Mouse (Mus musculus) neural tube, embryonic 12.5 days (tissue): Measurements from ENCODE around the gene Nme7. TPM values are rescaled to one million over a fixed set of nuclear protein-coding genes. Genes with fewer than 3 reads are reported as not detected.

Experiments used
- ATAC-seq: fragments of 200-750 bp; cut with Nextera tagmentation; 2 replicates; pipeline ENCODE4 v1.8.0; 2017; ENCODE audit warnings: low read depth, mild to moderate bottlenecking, moderate TSS enrichment, moderate library complexity; ENCODE audit not compliant: low FRiP score
- H3K27ac ChIP-seq: fragments of 300-500 bp; sonication (generic); 2 replicates; pipeline ENCODE4 v1.5.1; 2016
- H3K27me3 ChIP-seq: fragments of 300-500 bp; sonication (generic); replicated peaks from 2 replicates; pipeline ENCODE4 v1.6.1; 2016; ENCODE audit warnings: mild to moderate bottlenecking
- H3K36me3 ChIP-seq: fragments of 300-500 bp; sonication (generic); 2 replicates; pipeline ENCODE4 v1.6.1; 2016; ENCODE audit warnings: mild to moderate bottlenecking
- H3K4me1 ChIP-seq: fragments of 300-500 bp; sonication (generic); 2 replicates; pipeline ENCODE4 v1.6.1; 2016
- H3K4me2 ChIP-seq: fragments of 300-500 bp; sonication (generic); replicated peaks from 2 replicates; pipeline ENCODE4 v1.6.1; 2016; ENCODE audit warnings: mild to moderate bottlenecking
- H3K4me3 ChIP-seq: fragments of 300-500 bp; sonication (generic); 2 replicates; pipeline ENCODE4 v1.5.1; 2016
- H3K9ac ChIP-seq: fragments of 300-500 bp; sonication (generic); 2 replicates; pipeline ENCODE4 v1.6.1; 2016; ENCODE audit warnings: mild to moderate bottlenecking
- H3K9me3 ChIP-seq: fragments of 300-500 bp; sonication (generic); 2 replicates; pipeline ENCODE4 v1.6.1; 2016; ENCODE audit warnings: mild to moderate bottlenecking
- WGBS: fragments of 180-500 bp; shearing (Covaris S2); methylation state at CpG from one replicate; pipeline ENCODE4 v1.1.7; 2016; 5-methylcytosine and 5-hydroxymethylcytosine counted together
- polyA plus RNA-seq: library from polyadenylated mRNA; unstranded; fragments of >200 nt; fragmentation: Nextera tagmentation; extraction: Ambion mirVana; gene quantifications from 2 replicates; pipeline ENCODE4 v1.2.1, GENCODE M21; 2016

Nme7 gene
- polyA plus RNA-seq, 1 experiment from 2014 or later, result 24.9 TPM

- Histone ChIP-seq H3K27ac (no peak overlapping the region), H3K9me3 (no peaks in the 10 kb centered on the region), H3K27me3 (no peaks in the 10 kb centered on the region), H3K4me3 (no peak overlapping the region), H3K9ac (no peak overlapping the region), H3K36me3 (peaks cover 63% of the 10 kb centered on the region), H3K4me1 (no peaks in the 10 kb centered on the region), H3K4me2 (no peak overlapping the region)
- WGBS, result 96% methylated on average over 6 of the region's 6 CpGs
- no peak for ATAC-seq
Observed at GRCm38 (mm10) chr1:164294071-164294470, 9.8 kb upstream of the Nme7 start.

- no peak overlapping the region for H3K4me2 ChIP-seq
- 98% methylated on average over 4 of the region's 5 CpGs for WGBS
Observed at GRCm38 (mm10) chr1:164296473-164296872, 7.4 kb upstream of the Nme7 start.

GRCm38 (mm10) chr1:164301949-164302348, 2.0 kb upstream of the Nme7 start:
- H3K4me1 ChIP-seq, result no peaks in the 10 kb centered on the region; the same call in 1 of the 2 replicates
- peaks cover 46% of the 10 kb centered on the region for H3K36me3 ChIP-seq
- no peaks in the 10 kb centered on the region for H3K9me3 ChIP-seq
- WGBS, result 94% methylated on average over 4 of the region's 4 CpGs
- no peak for ATAC-seq
- H3K4me3 ChIP-seq, result no peak overlapping the region
- H3K4me2 ChIP-seq, result no peak overlapping the region
- no peaks in the 10 kb centered on the region for H3K27me3 ChIP-seq
- no peak overlapping the region for H3K27ac ChIP-seq
- no peak overlapping the region for H3K9ac ChIP-seq

More at GRCm38 (mm10) chr1:164296473-164296872, 7.4 kb upstream of the Nme7 start:
- Histone ChIP-seq H3K36me3 (peaks cover 69% of the 10 kb centered on the region), H3K4me3 (no peak overlapping the region), H3K4me1 (no peaks in the 10 kb centered on the region), H3K9ac (no peak overlapping the region), H3K27me3 (no peaks in the 10 kb centered on the region), H3K27ac (no peak overlapping the region), H3K9me3 (no peaks in the 10 kb centered on the region)
- no peak for ATAC-seq

- Histone ChIP-seq H3K4me3 (peak within 1 kb of the TSS; percentile 74), H3K4me1 (peaks cover 12% of the 10 kb centered on the region), H3K27ac (no peak within 1 kb of the TSS), H3K9ac (peak within 1 kb of the TSS; percentile 71), H3K36me3 (peaks cover 3% of the 10 kb centered on the region), H3K27me3 (no peaks in the 10 kb centered on the region), H3K4me2 (peak within 1 kb of the TSS; percentile 92), H3K9me3 (no peaks in the 10 kb centered on the region)
- under 1% methylated on average over 35 of the region's 35 CpGs for WGBS
- ATAC-seq, result peak; percentile 98
Observed at GRCm38 (mm10) chr1:164307124-164307751, 3.3 kb downstream of the Nme7 start, which contains the start of gene Blzf1. Gene Blzf1, minus strand, starts transcription at chr1:164307489.

- H3K4me3 ChIP-seq, result peak overlapping the region; percentile 56
- WGBS, result 14% methylated on average over 10 of the region's 10 CpGs
- no peaks in the 10 kb centered on the region for H3K27me3 ChIP-seq
- peak overlapping the region; percentile 58 for H3K9ac ChIP-seq
- ATAC-seq, result peak; percentile 39
- H3K9me3 ChIP-seq, result no peaks in the 10 kb centered on the region
- H3K4me1 ChIP-seq, result peaks cover 12% of the 10 kb centered on the region
- no peak overlapping the region for H3K27ac ChIP-seq
- H3K36me3 ChIP-seq, result peaks cover 3% of the 10 kb centered on the region; the same call in 1 of the 2 replicates
- peak overlapping the region; percentile 75 for H3K4me2 ChIP-seq
Observed at GRCm38 (mm10) chr1:164307922-164308321, 4.0 kb downstream of the Nme7 start.

- 93% methylated on average over 5 of the region's 5 CpGs for WGBS
- no peak overlapping the region for H3K27ac ChIP-seq
- no peaks in the 10 kb centered on the region for H3K27me3 ChIP-seq
- H3K4me3 ChIP-seq, result no peak overlapping the region
- H3K4me2 ChIP-seq, result no peak overlapping the region
- 0 out of 2 replicates have a peak, but pooled peaks cover 1% of the 10 kb centered on the region for H3K4me1 ChIP-seq
- H3K9ac ChIP-seq, result no peak overlapping the region
- H3K9me3 ChIP-seq, result no peaks in the 10 kb centered on the region
- ATAC-seq, result no peak
- H3K36me3 ChIP-seq, result peaks cover 21% of the 10 kb centered on the region; the same call in 1 of the 2 replicates
Observed at GRCm38 (mm10) chr1:164314085-164314484, 10.2 kb downstream of the Nme7 start.

GRCm38 (mm10) chr1:164315266-164315665, 11.3 kb downstream of the Nme7 start:
- Histone ChIP-seq H3K36me3 (peaks cover 21% of the 10 kb centered on the region; the same call in 1 of the 2 replicates), H3K4me1 (no peaks in the 10 kb centered on the region), H3K27ac (no peak overlapping the region), H3K9ac (no peak overlapping the region), H3K27me3 (no peaks in the 10 kb centered on the region), H3K4me3 (no peak overlapping the region), H3K9me3 (no peaks in the 10 kb centered on the region), H3K4me2 (no peak overlapping the region)
- ATAC-seq, result no peak
- 74% methylated on average over 8 of the region's 8 CpGs for WGBS

- Histone ChIP-seq H3K4me1 (no peaks in the 10 kb centered on the region; the same call in 1 of the 2 replicates), H3K36me3 (peaks cover 21% of the 10 kb centered on the region; the same call in 1 of the 2 replicates), H3K27ac (no peak overlapping the region), H3K9me3 (no peaks in the 10 kb centered on the region), H3K27me3 (no peaks in the 10 kb centered on the region), H3K4me2 (no peak overlapping the region), H3K4me3 (no peak overlapping the region), H3K9ac (no peak overlapping the region)
- ATAC-seq, result peak; percentile 46; the same call in 1 of the 2 replicates
- 41% methylated on average over 3 of the region's 3 CpGs for WGBS
Observed at GRCm38 (mm10) chr1:164316697-164317096, 12.8 kb downstream of the Nme7 start.

- no peaks in the 10 kb centered on the region; the same call in 1 of the 2 replicates for H3K4me1 ChIP-seq
- no peak overlapping the region for H3K4me3 ChIP-seq
- no peaks in the 10 kb centered on the region for H3K27me3 ChIP-seq
- no peaks in the 10 kb centered on the region for H3K9me3 ChIP-seq
- 87% methylated on average over 9 of the region's 9 CpGs for WGBS
- no peak overlapping the region for H3K27ac ChIP-seq
- peaks cover 21% of the 10 kb centered on the region; the same call in 1 of the 2 replicates for H3K36me3 ChIP-seq
- no peak overlapping the region for H3K4me2 ChIP-seq
- ATAC-seq, result no peak
- no peak overlapping the region for H3K9ac ChIP-seq
Observed at GRCm38 (mm10) chr1:164317261-164317660, 13.3 kb downstream of the Nme7 start.

GRCm38 (mm10) chr1:164318474-164318873, 14.6 kb downstream of the Nme7 start:
- Histone ChIP-seq H3K4me1 (no peaks in the 10 kb centered on the region; the same call in 1 of the 2 replicates), H3K27me3 (no peaks in the 10 kb centered on the region), H3K4me3 (no peak overlapping the region), H3K4me2 (no peak overlapping the region), H3K9me3 (no peaks in the 10 kb centered on the region), H3K27ac (no peak overlapping the region), H3K9ac (no peak overlapping the region), H3K36me3 (peaks cover 17% of the 10 kb centered on the region; the same call in 1 of the 2 replicates)
- no peak for ATAC-seq
- 92% methylated on average over 5 of the region's 5 CpGs for WGBS

GRCm38 (mm10) chr1:164319542-164320140, 15.7 kb downstream of the Nme7 start:
- no peak for ATAC-seq
- no peaks in the 10 kb centered on the region for H3K9me3 ChIP-seq
- no peak overlapping the region for H3K4me2 ChIP-seq
- H3K4me1 ChIP-seq, result no peaks in the 10 kb centered on the region; the same call in 1 of the 2 replicates
- H3K36me3 ChIP-seq, result peaks cover 7% of the 10 kb centered on the region; the same call in 1 of the 2 replicates
- H3K27ac ChIP-seq, result no peak overlapping the region
- H3K4me3 ChIP-seq, result no peak overlapping the region
- WGBS, result 84% methylated on average over 14 of the region's 14 CpGs
- H3K27me3 ChIP-seq, result no peaks in the 10 kb centered on the region
- no peak overlapping the region for H3K9ac ChIP-seq

- WGBS, result 89% methylated on average over 5 of the region's 5 CpGs
- ATAC-seq, result no peak
- Histone ChIP-seq H3K27ac (no peak overlapping the region), H3K36me3 (no peaks in the 10 kb centered on the region), H3K4me2 (no peak overlapping the region), H3K4me1 (no peaks in the 10 kb centered on the region; the same call in 1 of the 2 replicates), H3K4me3 (no peak overlapping the region), H3K9ac (no peak overlapping the region), H3K27me3 (no peaks in the 10 kb centered on the region), H3K9me3 (no peaks in the 10 kb centered on the region)
Observed at GRCm38 (mm10) chr1:164320731-164321130, 16.8 kb downstream of the Nme7 start.
